Mouse (Mus musculus) adrenal gland, postnatal 4 days (tissue): ENCODE measurements around the gene Aldh1a7. TPM values are rescaled to one million over a fixed set of nuclear protein-coding genes. Genes with fewer than 3 reads are reported as not detected.
"Not testable (repeated sequence)": the region's sequence is repeated elsewhere in the genome, so short reads cannot be mapped to it uniquely, and the experiment has no call there.

Source experiments
- DNase-seq, 2 experiments: peaks; one replicate each; pipeline ENCODE4 v3.0.0; 2021 to 2022; ENCODE audit warnings: low spot score in 2 of 2, mixed read lengths in 2 of 2
- long read RNA-seq, 2 experiments: library from polyadenylated mRNA; stranded (forward); transcript quantifications; one replicate each; pipeline ENCODE4 v2.0.0; 2021
- total RNA-seq, 2 experiments: library from RNA; stranded (reverse); gene quantifications; 2 replicates each; pipeline ENCODE4 v1.2.3; 2021

The Aldh1a7 gene
- 1 to 10 TPM; 2.4 to 4.6 TPM for total RNA-seq
- long read RNA-seq, experiment 1, partial matches to known transcripts, result 0 of 2 reads
- long read RNA-seq, experiment 1, other reads (novel, unspliced or antisense), result 0 of 2 reads
- long read RNA-seq, experiment 2, partial matches to known transcripts, result 0 of 2 reads
- long read RNA-seq, experiment 2, other reads (novel, unspliced or antisense), result 0 of 2 reads

- no peak for DNase-seq
Observed at GRCm38 (mm10) chr19:20727381-20727780, at the start of gene Aldh1a7. Gene Aldh1a7 (minus strand): TSS chr19:20727562.

DNA sequence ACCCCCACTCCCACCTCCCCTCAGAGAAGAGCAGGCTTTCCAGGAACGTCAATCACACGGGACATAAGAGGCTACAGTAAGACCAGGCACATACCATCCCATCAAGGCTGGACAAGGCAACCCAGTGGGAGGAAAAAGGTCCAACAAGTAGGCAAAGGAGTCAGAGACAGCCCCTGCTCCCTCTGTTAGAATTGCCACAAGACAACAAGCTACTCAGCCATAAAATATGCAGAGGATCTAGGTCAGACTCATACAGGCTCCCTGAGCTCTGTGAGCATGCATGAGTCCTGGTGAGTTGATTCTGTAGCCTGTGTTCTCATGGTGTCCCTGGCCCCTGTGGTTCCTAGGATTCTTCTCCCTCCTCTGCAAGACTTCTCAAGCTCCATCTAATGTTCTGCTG lies 48.3 kb upstream of the Aldh1a7 start:
- no peak for DNase-seq

DNA sequence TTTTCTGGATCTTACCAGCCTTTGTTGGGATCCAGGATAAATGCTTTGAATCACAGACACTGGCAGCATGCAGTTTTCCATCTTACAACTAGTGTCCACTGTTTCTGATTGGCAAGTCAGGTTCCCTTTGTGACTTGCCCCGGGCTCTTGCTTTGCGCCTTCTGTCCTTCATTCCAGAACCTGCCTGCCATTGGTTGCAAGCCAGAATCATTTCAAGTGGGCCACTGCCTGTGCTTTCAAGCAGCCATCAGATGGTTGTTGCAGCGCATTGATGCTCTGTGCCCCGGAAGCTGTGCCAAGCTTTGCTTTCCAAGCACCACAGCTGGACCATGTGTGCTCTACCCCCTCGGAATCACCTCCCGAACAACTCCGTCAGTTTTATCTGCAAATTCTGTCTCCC lies 46.6 kb upstream of the Aldh1a7 start:
- no peak for DNase-seq

DNA sequence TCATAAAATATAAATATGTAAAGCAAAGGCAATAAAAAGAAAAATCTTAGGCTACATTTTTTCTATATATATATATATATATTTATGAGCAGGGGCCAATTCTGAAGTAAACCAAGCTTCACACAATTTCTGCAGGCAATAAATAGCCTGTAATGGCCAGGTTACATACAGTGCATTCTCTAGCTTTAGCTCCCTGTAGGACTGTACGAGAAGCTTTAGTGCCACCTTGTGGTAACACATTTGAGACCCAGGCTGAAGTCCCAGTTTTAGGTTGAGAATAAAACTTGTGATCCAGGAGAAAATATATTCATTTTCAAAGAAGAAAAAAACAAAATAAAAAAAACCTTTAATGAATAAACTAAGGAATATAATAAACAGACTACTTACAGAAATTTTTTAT lies 36.9 kb upstream of the Aldh1a7 start:
- no peak for DNase-seq

DNA sequence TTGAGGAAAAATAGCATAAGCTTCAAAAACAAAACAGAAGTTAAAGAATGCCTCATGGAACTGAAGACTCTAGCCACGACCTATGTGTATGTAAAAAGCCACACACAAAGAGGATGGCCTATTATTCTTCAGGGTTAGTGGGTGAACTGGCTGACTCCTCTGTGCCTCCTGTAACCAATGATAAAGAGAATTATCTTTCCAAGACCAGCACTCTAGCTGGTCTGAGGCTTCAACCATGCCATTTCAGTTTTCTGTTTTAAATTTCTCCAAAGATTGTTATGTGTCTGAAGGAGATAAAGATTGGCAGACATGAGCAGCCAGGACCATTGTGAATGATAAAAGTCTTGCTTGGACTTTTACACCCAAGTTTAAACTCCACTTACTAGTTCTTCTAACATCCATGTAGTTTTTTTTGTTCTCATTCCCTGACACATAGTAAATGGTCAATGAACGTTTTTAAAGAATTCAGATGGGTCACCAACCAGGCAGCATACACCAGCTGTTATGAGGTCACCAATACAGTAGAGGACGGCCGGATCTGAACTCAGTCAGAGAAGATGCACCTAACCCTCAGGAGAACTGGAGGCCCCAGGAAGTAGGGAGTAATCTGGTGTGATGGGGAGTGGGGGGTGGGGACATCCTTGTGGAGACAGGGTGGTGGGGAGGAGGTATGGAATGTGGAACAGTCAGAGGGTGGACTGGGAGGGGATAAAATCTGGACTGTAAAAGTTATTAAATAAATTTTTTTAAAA lies 34.5 kb upstream of the Aldh1a7 start:
- no peak for DNase-seq

GRCm38 (mm10) chr19:20761119-20761518 lies 33.8 kb upstream of the Aldh1a7 start:
- no peak for DNase-seq

DNA sequence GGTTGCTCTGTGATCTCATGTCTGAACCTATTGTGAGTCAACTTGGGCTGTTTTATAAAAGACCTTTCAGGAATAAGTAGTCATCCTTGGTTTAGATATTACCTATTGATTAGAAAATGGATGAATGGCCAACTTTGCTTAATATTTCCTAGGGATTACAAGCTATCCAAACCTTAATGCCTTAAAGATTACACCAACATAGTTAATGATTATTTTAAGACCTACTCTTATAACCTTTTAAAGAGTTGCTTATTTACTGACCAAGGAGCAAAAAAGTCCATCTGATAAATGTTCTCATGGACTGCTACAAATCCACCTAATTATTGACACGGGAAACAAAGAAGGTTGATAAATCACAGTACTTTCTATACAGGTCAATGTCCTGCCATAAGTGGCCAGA lies 17.3 kb upstream of the Aldh1a7 start:
- DNase-seq, result no peak

DNA sequence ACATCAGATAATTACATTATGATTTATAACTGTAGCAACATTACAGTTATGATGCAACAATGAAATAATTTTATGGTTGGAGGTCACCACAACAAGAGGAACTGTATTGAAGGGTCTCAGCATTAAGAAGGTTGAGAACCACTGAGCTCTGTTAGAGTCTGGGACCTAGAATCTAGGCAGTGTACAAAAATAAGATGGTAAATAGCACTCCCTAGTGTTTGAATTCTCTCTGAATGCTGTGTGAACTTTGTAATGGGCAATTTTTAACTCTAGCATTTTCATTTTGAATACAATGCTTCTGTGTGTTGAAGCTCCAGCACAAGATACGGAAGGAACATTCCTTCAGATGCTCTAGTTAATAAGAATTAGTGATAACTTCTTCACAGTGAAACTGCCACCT lies 916 bp upstream of the Aldh1a7 start:
- DNase-seq, result no peak

- DNase-seq, result no peak
Observed at GRCm38 (mm10) chr19:20722913-20723312, 4.4 kb downstream of the Aldh1a7 start.

DNA sequence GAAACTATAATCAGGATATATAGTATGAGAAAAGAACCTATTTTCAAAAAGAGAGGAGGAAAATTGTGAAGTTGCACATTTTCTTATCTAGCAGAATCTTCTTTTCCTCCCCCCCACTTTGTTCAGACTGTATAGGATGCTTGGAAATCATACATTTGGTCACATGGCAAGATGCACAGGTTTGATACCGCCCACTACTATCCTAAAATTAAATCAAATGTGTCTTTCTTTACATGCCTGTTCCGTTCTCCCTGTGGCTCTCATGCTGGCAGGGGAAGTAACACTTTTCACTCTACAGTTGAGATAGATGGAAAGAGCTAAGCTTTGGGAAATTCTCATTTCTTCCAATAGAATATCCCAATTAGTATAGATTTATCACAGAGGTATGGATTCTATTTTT lies 7.1 kb downstream of the Aldh1a7 start:
- DNase-seq, result no peak

DNA sequence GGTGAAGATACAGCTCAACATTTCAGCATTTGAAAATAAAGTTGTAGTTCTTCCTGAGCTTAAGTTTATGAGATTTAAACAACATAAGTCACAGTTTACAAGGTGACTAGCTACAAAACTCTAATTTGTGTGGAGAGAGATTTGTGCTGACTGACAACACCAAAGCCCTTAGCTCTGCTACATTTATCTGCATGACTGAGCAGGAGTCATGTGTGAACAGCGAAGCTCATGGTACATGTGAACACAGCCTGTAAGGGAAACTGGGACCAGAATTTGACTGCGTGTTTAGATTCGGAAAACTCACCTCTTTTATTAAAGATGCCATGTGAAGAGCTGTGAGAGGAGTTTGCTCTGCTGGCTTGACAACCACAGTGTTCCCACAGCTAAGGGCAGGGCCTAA lies 11.7 kb downstream of the Aldh1a7 start:
- no peak for DNase-seq

DNA sequence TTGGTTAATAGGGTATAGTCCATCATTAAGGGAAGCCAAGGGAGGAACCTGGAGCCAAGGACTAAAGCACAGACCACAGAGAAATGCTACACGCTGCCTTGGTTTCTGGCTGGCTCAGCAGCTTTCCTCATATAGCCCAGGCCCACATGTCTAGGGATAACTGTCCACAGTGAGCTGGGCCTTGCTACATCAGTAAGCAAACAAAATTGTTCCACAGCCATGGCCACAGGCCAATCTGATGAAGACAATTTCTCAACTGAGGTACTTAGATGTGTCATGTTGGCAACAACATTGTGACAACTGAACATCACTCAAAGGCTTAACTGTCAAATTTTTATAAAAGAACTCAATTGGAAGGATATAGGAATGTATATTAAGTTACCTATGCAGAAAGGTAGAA lies 12.3 kb downstream of the Aldh1a7 start:
- DNase-seq, result no peak

GRCm38 (mm10) chr19:20714543-20714942 lies 12.8 kb downstream of the Aldh1a7 start:
- DNase-seq, result no peak

- no peak for DNase-seq
Observed at GRCm38 (mm10) chr19:20707159-20707558, 20.2 kb downstream of the Aldh1a7 start.

- no peak for DNase-seq
Observed at GRCm38 (mm10) chr19:20706747-20707146, 20.6 kb downstream of the Aldh1a7 start.

DNA sequence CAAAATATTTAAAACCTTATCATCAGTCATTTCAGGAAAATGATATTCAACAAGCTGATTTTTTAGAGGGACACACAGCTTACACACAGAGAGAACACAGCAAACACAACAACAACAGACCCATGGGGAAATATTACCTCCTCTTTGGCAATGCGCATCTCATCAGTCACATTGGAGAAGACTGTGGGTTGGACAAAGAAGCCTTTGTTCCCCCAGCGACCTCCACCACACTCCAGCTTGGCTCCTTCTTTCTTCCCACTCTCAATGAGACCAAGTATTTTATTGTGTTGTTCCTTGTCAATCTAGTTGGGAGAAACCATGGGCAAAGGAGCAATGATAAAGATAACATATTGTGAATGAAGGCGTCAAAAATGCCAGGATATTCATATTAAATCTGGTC lies 25.3 kb downstream of the Aldh1a7 start:
- no peak for DNase-seq

DNA sequence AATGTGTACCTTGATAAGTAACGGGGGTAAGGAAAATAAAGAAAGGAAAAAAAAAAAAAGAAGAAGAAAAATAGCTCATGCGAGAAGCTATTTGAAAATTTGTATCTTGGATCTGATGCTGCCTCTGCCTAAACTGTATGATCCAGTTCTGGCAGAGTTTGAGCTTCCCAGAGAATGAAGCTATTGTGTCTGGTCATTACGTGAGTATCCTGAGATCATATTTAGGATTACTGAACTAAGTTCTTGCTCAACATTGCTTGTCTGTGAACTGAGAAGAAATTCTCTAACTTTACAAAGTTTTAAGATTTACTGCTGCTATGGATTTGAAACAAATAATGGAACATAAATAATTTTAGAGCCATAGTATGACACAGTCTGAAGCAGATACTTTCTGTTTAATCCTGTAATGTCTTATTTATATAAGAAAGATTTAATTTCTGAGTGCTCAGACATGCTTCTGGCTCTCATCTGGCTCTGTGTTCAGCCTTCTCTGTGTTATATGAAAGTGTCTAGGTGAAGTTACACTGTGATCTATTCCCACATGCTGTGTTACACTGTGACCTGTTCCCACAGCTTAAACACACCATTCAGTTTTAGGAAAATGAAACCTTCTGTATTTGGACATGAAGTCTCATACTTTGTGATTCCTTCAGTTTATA lies 49.5 kb downstream of the Aldh1a7 start:
- no peak for DNase-seq

- no peak for DNase-seq
Observed at GRCm38 (mm10) chr19:20654141-20654873, 73.1 kb downstream of the Aldh1a7 start.

- DNase-seq, result no peak
Observed at GRCm38 (mm10) chr19:20653082-20653676, 74.2 kb downstream of the Aldh1a7 start.

DNA sequence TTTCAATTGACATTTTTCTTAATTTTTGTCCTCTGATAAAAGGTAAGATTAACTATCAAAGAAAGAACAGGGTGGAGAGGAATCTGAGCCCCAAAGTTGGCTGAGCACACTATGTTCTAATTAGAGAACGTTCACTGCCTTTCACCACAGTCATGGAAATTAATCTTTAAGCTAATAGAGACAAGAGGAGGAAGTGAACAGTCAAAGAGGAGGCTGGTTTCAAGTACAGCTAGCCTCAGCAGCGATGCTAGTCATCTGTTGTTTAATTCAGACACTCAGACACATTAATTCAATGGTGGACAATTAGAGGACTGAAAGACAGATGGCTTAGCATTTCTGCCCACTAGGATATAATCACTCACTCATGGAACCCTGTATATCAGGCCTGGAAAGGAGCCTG lies 77.4 kb downstream of the Aldh1a7 start:
- DNase-seq, result no peak

DNA sequence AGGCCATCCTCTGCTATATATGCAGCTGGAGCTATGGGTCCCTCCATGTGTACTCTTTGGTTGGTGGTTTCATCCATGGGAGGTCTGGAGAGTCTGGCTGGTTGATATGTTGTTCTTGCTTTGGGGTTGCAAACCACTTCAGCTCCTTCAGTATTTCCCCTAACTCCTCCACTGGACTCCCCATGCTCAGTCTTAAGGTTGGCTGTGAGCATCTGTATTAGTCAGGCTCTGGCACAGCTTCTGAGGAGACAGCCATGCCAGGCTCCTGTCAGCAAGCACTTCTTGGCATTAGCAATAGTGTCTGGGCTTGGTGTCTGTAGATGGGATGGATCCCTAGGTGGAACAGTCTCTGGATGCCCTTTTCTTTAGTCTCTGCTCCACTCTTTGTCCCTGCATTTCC lies 79.9 kb downstream of the Aldh1a7 start:
- DNase-seq, result not testable (repeated sequence)
